Mouse (Mus musculus): Measurements from ENCODE around the gene Gm572. TPM values are rescaled to one million over a fixed set of nuclear protein-coding genes. Genes with fewer than 3 reads are reported as not detected.

The Gm572 gene
- polyA plus RNA-seq, 1 experiment: 0.11 TPM

GRCm38 (mm10) chr4:148675043-148675442, 31.9 kb downstream of the Gm572 start:
- no peaks in the 10 kb centered on the region for H3K27me3 ChIP-seq (ENCODE audit: control insufficient read depth, insufficient read depth, low read length)
- no peak overlapping the region for H3K27ac ChIP-seq (ENCODE audit: insufficient read depth, low read length)
- no peaks in the 10 kb centered on the region for H3K4me1 ChIP-seq (ENCODE audit: control insufficient read depth, insufficient read depth, low read length)
- H3K4me3 ChIP-seq (replicated peaks; ENCODE audit: insufficient read depth, low read depth, low read length): no peak overlapping the region
- 60% methylated on average over 7 of the region's 7 CpGs for WGBS
- no peak for DNase-seq
- TF ChIP-seq CTCF (IDR thresholded peaks at IDR 0.05; ENCODE audit: borderline replicate concordance, insufficient read depth, low read depth, low read length) (no peak), POLR2A (IDR thresholded peaks at IDR 0.05; ENCODE audit: borderline replicate concordance, insufficient read depth, low read length) (no peak)

- whole genome bisulfite sequencing: 57% methylated on average over 16 of the region's 16 CpGs
- Histone ChIP-seq H3K27ac (ENCODE audit: insufficient read depth, low read length) (no peak overlapping the region), H3K4me3 (replicated peaks; ENCODE audit: insufficient read depth, low read depth, low read length) (no peak overlapping the region), H3K4me1 (ENCODE audit: control insufficient read depth, insufficient read depth, low read length) (no peaks in the 10 kb centered on the region), H3K27me3 (ENCODE audit: control insufficient read depth, insufficient read depth, low read length) (no peaks in the 10 kb centered on the region)
- TF ChIP-seq CTCF (IDR thresholded peaks at IDR 0.05; ENCODE audit: borderline replicate concordance, insufficient read depth, low read depth, low read length) (no peak), POLR2A (IDR thresholded peaks at IDR 0.05; ENCODE audit: borderline replicate concordance, insufficient read depth, low read length) (no peak)
- DNase-seq: no peak
Measured at GRCm38 (mm10) chr4:148676188-148676960, 33.3 kb downstream of the Gm572 start.

- Histone ChIP-seq H3K4me3 (replicated peaks; ENCODE audit: insufficient read depth, low read depth, low read length) (no peak overlapping the region), H3K4me1 (ENCODE audit: control insufficient read depth, insufficient read depth, low read length) (no peaks in the 10 kb centered on the region), H3K27me3 (ENCODE audit: control insufficient read depth, insufficient read depth, low read length) (no peaks in the 10 kb centered on the region), H3K27ac (ENCODE audit: insufficient read depth, low read length) (no peak overlapping the region)
- TF ChIP-seq CTCF (IDR thresholded peaks at IDR 0.05; ENCODE audit: borderline replicate concordance, insufficient read depth, low read depth, low read length) (no peak), POLR2A (IDR thresholded peaks at IDR 0.05; ENCODE audit: borderline replicate concordance, insufficient read depth, low read length) (no peak)
- DNase-seq: no peak
- 43% methylated on average over 20 of the region's 20 CpGs for WGBS
Measured at GRCm38 (mm10) chr4:148676961-148677637, 34.0 kb downstream of the Gm572 start.

GRCm38 (mm10) chr4:148678105-148678504, 35.0 kb downstream of the Gm572 start:
- WGBS: 94% methylated on average over 7 of the region's 7 CpGs
- DNase-seq: no peak
- Histone ChIP-seq H3K27ac (ENCODE audit: insufficient read depth, low read length) (no peak overlapping the region), H3K4me1 (ENCODE audit: control insufficient read depth, insufficient read depth, low read length) (no peaks in the 10 kb centered on the region), H3K27me3 (ENCODE audit: control insufficient read depth, insufficient read depth, low read length) (no peaks in the 10 kb centered on the region), H3K4me3 (replicated peaks; ENCODE audit: insufficient read depth, low read depth, low read length) (no peak overlapping the region)
- TF ChIP-seq POLR2A (IDR thresholded peaks at IDR 0.05; ENCODE audit: borderline replicate concordance, insufficient read depth, low read length): no peak
- TF ChIP-seq CTCF (IDR thresholded peaks at IDR 0.05; ENCODE audit: borderline replicate concordance, insufficient read depth, low read depth, low read length): no peak

GRCm38 (mm10) chr4:148680505-148681067, 37.5 kb downstream of the Gm572 start:
- no peaks in the 10 kb centered on the region for H3K27me3 ChIP-seq (ENCODE audit: control insufficient read depth, insufficient read depth, low read length)
- 9% methylated on average over 1 of the region's 1 CpGs for WGBS
- DNase-seq: no peak
- no peaks in the 10 kb centered on the region for H3K4me1 ChIP-seq (ENCODE audit: control insufficient read depth, insufficient read depth, low read length)
- no peak overlapping the region for H3K4me3 ChIP-seq (replicated peaks; ENCODE audit: insufficient read depth, low read depth, low read length)
- H3K27ac ChIP-seq (ENCODE audit: insufficient read depth, low read length): no peak overlapping the region
- TF ChIP-seq POLR2A (IDR thresholded peaks at IDR 0.05; ENCODE audit: borderline replicate concordance, insufficient read depth, low read length): no peak
- TF ChIP-seq CTCF (IDR thresholded peaks at IDR 0.05; ENCODE audit: borderline replicate concordance, insufficient read depth, low read depth, low read length): no peak

- 27% methylated on average over 8 of the region's 8 CpGs for WGBS
- no peaks in the 10 kb centered on the region for H3K4me1 ChIP-seq (ENCODE audit: control insufficient read depth, insufficient read depth, low read length)
Measured at GRCm38 (mm10) chr4:148681429-148681828, 38.3 kb downstream of the Gm572 start.

GRCm38 (mm10) chr4:148682961-148683360, 39.8 kb downstream of the Gm572 start:
- H3K27me3 ChIP-seq (ENCODE audit: control insufficient read depth, insufficient read depth, low read length): no peaks in the 10 kb centered on the region

More at GRCm38 (mm10) chr4:148681429-148681828, 38.3 kb downstream of the Gm572 start:
- DNase-seq: peak; percentile 18 to 55
- no peak overlapping the region for H3K27ac ChIP-seq (ENCODE audit: insufficient read depth, low read length)
- no peaks in the 10 kb centered on the region for H3K27me3 ChIP-seq (ENCODE audit: control insufficient read depth, insufficient read depth, low read length)
- TF ChIP-seq POLR2A (IDR thresholded peaks at IDR 0.05; ENCODE audit: borderline replicate concordance, insufficient read depth, low read length): no peak
- TF ChIP-seq CTCF (IDR thresholded peaks at IDR 0.05; ENCODE audit: borderline replicate concordance, insufficient read depth, low read depth, low read length): peak; percentile 71
- H3K4me3 ChIP-seq (replicated peaks; ENCODE audit: insufficient read depth, low read depth, low read length): no peak overlapping the region

More at GRCm38 (mm10) chr4:148682961-148683360, 39.8 kb downstream of the Gm572 start:
- no peak overlapping the region for H3K4me3 ChIP-seq (replicated peaks; ENCODE audit: insufficient read depth, low read depth, low read length)
- H3K27ac ChIP-seq (ENCODE audit: insufficient read depth, low read length): no peak overlapping the region
- WGBS: 97% methylated on average over 4 of the region's 4 CpGs
- DNase-seq: no peak
- TF ChIP-seq CTCF (IDR thresholded peaks at IDR 0.05; ENCODE audit: borderline replicate concordance, insufficient read depth, low read depth, low read length) (no peak), POLR2A (IDR thresholded peaks at IDR 0.05; ENCODE audit: borderline replicate concordance, insufficient read depth, low read length) (no peak)
- no peaks in the 10 kb centered on the region for H3K4me1 ChIP-seq (ENCODE audit: control insufficient read depth, insufficient read depth, low read length)
